10 mouse cellular contexts compared by ENCODE assay signal in genomic region chr17:31821136-31821933, GRCm38 (mm10). TPM values are rescaled to one million over a fixed set of nuclear protein-coding genes. Genes with fewer than 3 reads are reported as not detected.
DNase-seq lines count a peak whose midpoint lies in the region; ATAC-seq and TF ChIP-seq lines count a peak whose summit lies in the region.
"Had no signal": no experiment of that assay in that cellular context is flagged by ENCODE, and none has a peak within 500 bp of the region (broad histone marks: within the 10 kb centered on the region; RNA-seq: fewer than 3 reads in every experiment).

No protein-coding gene starts in this region.

- H3K36me3 ChIP-seq in intestine, embryonic 15.5 days = no peaks in the 10 kb centered on the region
- H3K36me3 ChIP-seq in intestine, postnatal 0 days (ENCODE audit: control insufficient read depth, insufficient read depth) = no peaks in the 10 kb centered on the region
- H3K36me3 ChIP-seq: limb, embryonic 15.5 days had no signal

- no peak for TF ChIP-seq CTCF in intestine, postnatal 0 days (IDR thresholded peaks at IDR 0.05; ENCODE audit: low read depth)

- WGBS in intestine, embryonic 15.5 days = 36% methylated on average over 13 of the region's 13 CpGs
- 31% methylated on average over 13 of the region's 13 CpGs for WGBS in intestine, postnatal 0 days

- no peaks in the 10 kb centered on the region for H3K27me3 ChIP-seq in intestine, embryonic 15.5 days (replicated peaks)
- no peaks in the 10 kb centered on the region for H3K27me3 ChIP-seq in intestine, postnatal 0 days (replicated peaks; ENCODE audit: control insufficient read depth, insufficient read depth, low read length)
- H3K27me3 ChIP-seq: limb, embryonic 15.5 days had no signal

- H3K4me1 ChIP-seq in intestine, embryonic 15.5 days (replicated peaks) = peaks cover 11% of the 10 kb centered on the region; the same call in 1 of the 2 replicates
- 0 out of 2 replicates have a peak, but pooled peaks cover 3% of the 10 kb centered on the region for H3K4me1 ChIP-seq in intestine, postnatal 0 days (replicated peaks; ENCODE audit: control insufficient read depth, insufficient read depth, low read length)

- no peaks in the 10 kb centered on the region for H3K9me3 ChIP-seq in intestine, embryonic 15.5 days
- no peaks in the 10 kb centered on the region for H3K9me3 ChIP-seq in intestine, postnatal 0 days (ENCODE audit: control insufficient read depth)
- H3K9me3 ChIP-seq: limb, embryonic 15.5 days had no signal

- no peak overlapping the region for H3K4me3 ChIP-seq in intestine, embryonic 15.5 days (replicated peaks)
- no peak overlapping the region for H3K4me3 ChIP-seq in intestine, postnatal 0 days (ENCODE audit: low read depth, low read length)
- H3K4me3 ChIP-seq: limb, embryonic 15.5 days had no signal

- H3K9ac ChIP-seq in intestine, embryonic 15.5 days = no peak overlapping the region
- H3K9ac ChIP-seq in intestine, postnatal 0 days (ENCODE audit: low read depth, low read length) = no peak overlapping the region
- H3K9ac ChIP-seq: limb, embryonic 15.5 days had no signal

- DNase-seq in T-cell, adult 2 months (ENCODE audit: low spot score) = peak; percentile 67
- peak; percentile 84 for DNase-seq in induced T-regulatory cell, adult 2 months (ENCODE audit: low read depth)
- DNase-seq in spleen, postnatal 4 days (ENCODE audit: low spot score in 2 of 2) = peak; percentile 63 to 78
- no peak for DNase-seq in right cerebral cortex, adult 2 months (ENCODE audit: low spot score in 2 of 2)
- no peak for DNase-seq in layer of hippocampus, postnatal 14 days (ENCODE audit: low spot score in 2 of 2)
- DNase-seq in gastrocnemius, adult 8-10 months (ENCODE audit: low spot score in 2 of 2) = no peak
- DNase-seq: adrenal gland, adult 8-10 months had no signal

- H3K27ac ChIP-seq in intestine, embryonic 15.5 days = no peak overlapping the region; the same call in 1 of the 2 replicates
- H3K27ac ChIP-seq in intestine, postnatal 0 days (ENCODE audit: low read depth, low read length) = no peak overlapping the region
- H3K27ac ChIP-seq: limb, embryonic 15.5 days had no signal

- H3K4me2 ChIP-seq in intestine, embryonic 15.5 days (replicated peaks) = no peak overlapping the region
- H3K4me2 ChIP-seq in intestine, postnatal 0 days (replicated peaks; ENCODE audit: low read depth) = no peak overlapping the region
- H3K4me2 ChIP-seq: limb, embryonic 15.5 days had no signal

- ATAC-seq in intestine, embryonic 15.5 days = peak; percentile 56; the same call in 1 of the 2 replicates
- ATAC-seq in intestine, postnatal 0 days = no peak

RNA-seq across cellular contexts. Expression of gene Sik1, which starts 34.3 kb away (rescaled TPM):
- polyA plus RNA-seq in intestine, embryonic 15.5 days (2015; fragmentation: Nextera tagmentation; extraction: Ambion mirVana) = 8.8 and 9.2 TPM in 2 replicates
- polyA plus RNA-seq in intestine, postnatal 0 days (2015; fragmentation: Nextera tagmentation; extraction: Ambion mirVana) = 2.9 and 3.8 TPM in 2 replicates
- 10 to 100 TPM; 16.1 to 16.7 TPM for total RNA-seq in layer of hippocampus, postnatal 14 days (2021)
- 10 to 100 TPM in 2 of 4 experiments, 1 to 10 TPM in 2; 7.8 to 22.8 (median 13.9) TPM for total RNA-seq in gastrocnemius, adult 8-10 months (2022)

Comparison
In these comparisons a context has a peak if more than half of its experiments do, and no peak if none do; other contexts are left out.
1. DNase-seq: peak in T-cell, adult 2 months (single experiment), induced T-regulatory cell, adult 2 months (single experiment) and spleen, postnatal 4 days (2 of 2); none in right cerebral cortex, adult 2 months (0 of 2), layer of hippocampus, postnatal 14 days (0 of 2) and gastrocnemius, adult 8-10 months (0 of 2).